Mouse (Mus musculus): ENCODE data around the gene Kl. TPM values are rescaled to one million over a fixed set of nuclear protein-coding genes. Genes with fewer than 3 reads are reported as not detected.

Kl gene
- 0.30 and 0.90 TPM in 2 replicates for polyA plus RNA-seq (2012; rRNA removed)

GRCm38 (mm10) chr5:150952328-150952668, at the start of gene Kl:
Kl (plus strand) TSS chr5:150952607.
- no peak for TF ChIP-seq CTCF (IDR thresholded peaks at IDR 0.05; ENCODE audit: borderline replicate concordance, extremely low read depth, insufficient read depth, insufficient read length)
- no peak for TF ChIP-seq POLR2A (IDR thresholded peaks at IDR 0.05; ENCODE audit: borderline replicate concordance, extremely low read depth, insufficient read depth, insufficient read length, poor library complexity, severe bottlenecking)
- no peak for DNase-seq (ENCODE audit: low read depth)

DNA sequence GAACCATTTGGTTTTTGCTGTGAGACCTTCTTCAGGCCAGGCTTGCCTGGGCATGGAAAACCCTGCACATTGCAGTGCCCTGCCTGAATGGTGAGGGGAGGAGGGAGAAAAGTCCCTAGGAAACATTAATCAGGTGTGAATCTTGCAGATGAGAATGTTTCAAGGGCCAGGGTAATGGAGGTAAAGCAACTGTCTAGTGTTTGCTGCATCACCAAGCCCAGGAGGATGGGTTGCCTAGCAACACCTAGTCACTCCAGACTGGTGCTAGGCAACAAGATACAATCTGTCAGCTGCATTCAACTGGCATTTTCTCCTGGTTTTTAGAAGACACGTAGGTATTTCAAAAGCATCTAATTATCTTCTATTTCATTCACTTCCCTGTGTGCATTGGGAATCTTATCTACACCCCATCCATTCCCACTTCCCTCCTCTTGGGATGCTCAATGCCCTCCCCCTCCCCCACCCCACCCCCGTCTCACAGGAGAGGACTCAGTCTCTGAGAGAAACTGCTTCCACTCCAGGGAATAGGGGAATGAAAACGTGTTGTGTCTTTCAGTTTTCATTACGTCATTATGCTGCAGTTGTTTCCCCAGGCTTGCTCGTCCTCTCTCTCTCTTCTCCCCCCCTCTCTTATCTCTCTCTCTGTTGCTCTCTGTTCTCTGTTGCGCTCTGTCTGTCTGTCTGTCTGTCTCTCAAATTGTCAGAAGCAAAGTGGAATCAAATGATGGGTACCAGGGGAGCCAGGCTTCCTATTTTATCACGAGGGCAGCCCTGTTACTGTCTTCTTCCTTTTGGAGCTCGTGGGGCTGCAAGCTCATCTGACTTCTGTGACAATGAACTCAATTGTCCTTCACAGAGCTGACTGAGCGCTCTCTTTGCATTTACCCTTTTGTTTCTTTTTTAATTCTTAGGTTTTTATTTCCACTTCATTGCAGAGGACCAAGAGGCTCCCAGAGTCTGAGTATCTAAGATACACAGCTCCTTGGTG, 46.1 kb upstream of the Kl start:
- DNase-seq (ENCODE audit: low read depth), result peak; percentile 98
- TF ChIP-seq CTCF (IDR thresholded peaks at IDR 0.05; ENCODE audit: borderline replicate concordance, extremely low read depth, insufficient read depth, insufficient read length) (no peak), POLR2A (IDR thresholded peaks at IDR 0.05; ENCODE audit: borderline replicate concordance, extremely low read depth, insufficient read depth, insufficient read length, poor library complexity, severe bottlenecking) (no peak)

- no peak for TF ChIP-seq CTCF (IDR thresholded peaks at IDR 0.05; ENCODE audit: borderline replicate concordance, extremely low read depth, insufficient read depth, insufficient read length)
- TF ChIP-seq POLR2A (IDR thresholded peaks at IDR 0.05; ENCODE audit: borderline replicate concordance, extremely low read depth, insufficient read depth, insufficient read length, poor library complexity, severe bottlenecking), result no peak
Measured at GRCm38 (mm10) chr5:150912156-150912555, 40.3 kb upstream of the Kl start.

DNA sequence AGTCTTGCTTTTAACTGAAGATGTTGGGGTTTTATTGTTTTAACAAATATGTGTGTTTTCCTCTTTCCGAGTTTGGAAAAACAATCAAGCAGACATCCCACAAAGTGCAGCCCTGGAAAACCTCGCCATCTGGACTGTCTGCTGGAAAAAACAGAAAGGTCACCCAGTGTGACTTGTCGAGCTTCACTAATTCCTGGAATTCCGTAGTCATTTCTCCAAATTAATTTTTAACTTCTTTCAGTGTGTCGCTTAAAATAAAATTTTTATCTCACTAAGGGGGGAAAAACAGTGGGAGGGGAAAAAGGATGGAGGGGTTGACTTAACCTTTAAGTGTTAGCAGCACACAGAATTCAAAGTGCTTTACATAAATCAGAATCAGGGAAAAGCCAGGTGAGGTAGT, 39.8 kb upstream of the Kl start:
- DNase-seq (ENCODE audit: low read depth), result no peak
- TF ChIP-seq CTCF (IDR thresholded peaks at IDR 0.05; ENCODE audit: borderline replicate concordance, extremely low read depth, insufficient read depth, insufficient read length) (no peak), POLR2A (IDR thresholded peaks at IDR 0.05; ENCODE audit: borderline replicate concordance, extremely low read depth, insufficient read depth, insufficient read length, poor library complexity, severe bottlenecking) (no peak)

More at GRCm38 (mm10) chr5:150912156-150912555, 40.3 kb upstream of the Kl start:
- DNase-seq (ENCODE audit: low read depth), result no peak

DNA sequence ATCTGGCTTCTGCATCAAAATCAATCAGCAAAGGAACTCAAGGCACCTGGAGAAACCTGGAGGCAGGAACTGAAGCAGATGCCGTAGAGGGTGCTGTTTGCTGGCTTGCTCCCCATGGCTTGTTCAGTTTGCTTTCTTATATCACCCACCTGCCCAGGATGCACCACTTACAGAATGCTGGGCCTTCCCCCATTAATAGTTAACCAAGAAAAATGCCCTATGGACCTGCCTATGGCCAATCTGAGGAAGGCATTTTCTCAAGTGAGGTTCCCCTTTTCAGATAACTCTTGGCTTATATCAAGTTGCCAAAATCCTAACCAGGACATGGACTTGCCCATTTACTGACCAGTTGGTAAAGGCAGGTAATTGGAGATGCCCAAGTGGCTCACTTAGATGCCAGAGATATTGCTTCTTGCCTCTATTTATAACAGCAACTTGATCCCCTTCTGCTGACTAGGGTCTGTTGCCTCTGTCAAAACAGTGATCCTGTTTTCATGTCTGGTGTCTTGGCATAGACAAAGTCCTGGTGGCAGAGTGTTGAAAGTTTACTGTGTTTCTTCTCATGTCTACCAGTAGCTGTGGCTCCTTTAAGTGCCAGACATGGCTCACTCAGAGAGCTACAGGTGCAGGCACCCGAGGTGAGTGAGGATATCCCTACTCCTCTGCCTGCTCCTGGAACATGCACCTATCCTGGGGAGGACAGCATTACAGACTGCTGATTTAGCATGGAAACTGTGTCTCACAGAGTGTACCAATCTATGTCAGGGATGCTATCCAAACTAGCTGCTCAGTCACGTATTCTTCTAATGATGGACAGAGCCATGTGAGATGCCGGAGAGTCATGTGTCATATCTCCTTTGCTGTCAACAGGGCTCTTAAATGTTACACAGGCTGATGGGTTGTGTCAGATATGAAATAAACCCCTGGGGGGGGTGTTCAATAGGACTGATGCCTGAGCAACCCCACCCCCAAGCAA, 37.0 kb upstream of the Kl start:
- no peak for TF ChIP-seq CTCF (IDR thresholded peaks at IDR 0.05; ENCODE audit: borderline replicate concordance, extremely low read depth, insufficient read depth, insufficient read length)
- no peak for TF ChIP-seq POLR2A (IDR thresholded peaks at IDR 0.05; ENCODE audit: borderline replicate concordance, extremely low read depth, insufficient read depth, insufficient read length, poor library complexity, severe bottlenecking)

GRCm38 (mm10) chr5:150917131-150917858, 35.1 kb upstream of the Kl start:
- TF ChIP-seq CTCF (IDR thresholded peaks at IDR 0.05; ENCODE audit: borderline replicate concordance, extremely low read depth, insufficient read depth, insufficient read length) (no peak), POLR2A (IDR thresholded peaks at IDR 0.05; ENCODE audit: borderline replicate concordance, extremely low read depth, insufficient read depth, insufficient read length, poor library complexity, severe bottlenecking) (no peak)
- DNase-seq (ENCODE audit: low read depth), result peak; percentile 32

More for the DNA sequence above, 37.0 kb upstream of the Kl start:
- no peak for DNase-seq (ENCODE audit: low read depth)

DNA sequence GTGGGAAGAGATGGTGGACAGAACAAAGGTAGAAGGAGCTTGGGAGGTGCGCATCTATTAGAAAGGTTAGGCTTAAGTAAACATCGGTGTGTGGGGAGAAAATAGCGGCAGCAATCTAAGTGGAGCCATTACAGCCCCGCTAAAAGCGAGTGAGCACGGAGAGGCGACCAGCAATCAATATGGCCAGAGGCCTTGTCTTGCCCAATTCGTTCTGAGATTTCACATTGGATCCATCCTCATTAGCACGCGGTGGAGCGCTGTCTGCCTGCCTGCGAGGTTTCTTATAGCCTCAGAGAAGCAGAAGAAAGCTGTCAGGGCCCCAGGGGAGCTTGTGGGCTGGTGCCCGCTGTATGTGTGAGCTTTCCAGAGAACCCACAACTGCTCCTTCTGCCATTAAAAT, 33.8 kb upstream of the Kl start:
- no peak for TF ChIP-seq CTCF (IDR thresholded peaks at IDR 0.05; ENCODE audit: borderline replicate concordance, extremely low read depth, insufficient read depth, insufficient read length)
- no peak for TF ChIP-seq POLR2A (IDR thresholded peaks at IDR 0.05; ENCODE audit: borderline replicate concordance, extremely low read depth, insufficient read depth, insufficient read length, poor library complexity, severe bottlenecking)
- peak; percentile 72 for DNase-seq (ENCODE audit: low read depth)

- TF ChIP-seq POLR2A (IDR thresholded peaks at IDR 0.05; ENCODE audit: borderline replicate concordance, extremely low read depth, insufficient read depth, insufficient read length, poor library complexity, severe bottlenecking) (no peak), CTCF (IDR thresholded peaks at IDR 0.05; ENCODE audit: borderline replicate concordance, extremely low read depth, insufficient read depth, insufficient read length) (no peak)
- DNase-seq (ENCODE audit: low read depth), result peak; percentile 25
Measured at GRCm38 (mm10) chr5:150919269-150919668, 33.1 kb upstream of the Kl start.

DNA sequence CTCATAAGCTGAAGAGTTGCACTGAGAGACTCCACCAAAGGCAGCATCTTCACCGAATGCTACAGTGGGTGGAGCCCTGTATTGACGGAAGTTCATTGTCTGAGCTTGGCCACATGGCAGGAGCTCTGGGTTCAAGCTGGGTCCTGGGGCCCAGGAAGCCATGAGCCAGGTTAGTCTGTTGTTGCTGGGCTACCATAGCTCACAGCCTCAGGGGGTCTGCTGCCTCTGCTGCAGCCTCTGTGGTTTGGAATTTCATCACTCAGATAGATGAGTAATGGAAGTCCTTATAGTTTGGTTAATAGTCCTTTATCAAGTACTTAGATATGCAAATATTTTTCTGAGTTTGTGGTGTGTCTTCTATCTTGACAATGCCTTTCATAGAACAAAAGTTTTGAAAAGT, 32.4 kb upstream of the Kl start:
- no peak for DNase-seq (ENCODE audit: low read depth)
- TF ChIP-seq POLR2A (IDR thresholded peaks at IDR 0.05; ENCODE audit: borderline replicate concordance, extremely low read depth, insufficient read depth, insufficient read length, poor library complexity, severe bottlenecking) (no peak), CTCF (IDR thresholded peaks at IDR 0.05; ENCODE audit: borderline replicate concordance, extremely low read depth, insufficient read depth, insufficient read length) (no peak)

DNA sequence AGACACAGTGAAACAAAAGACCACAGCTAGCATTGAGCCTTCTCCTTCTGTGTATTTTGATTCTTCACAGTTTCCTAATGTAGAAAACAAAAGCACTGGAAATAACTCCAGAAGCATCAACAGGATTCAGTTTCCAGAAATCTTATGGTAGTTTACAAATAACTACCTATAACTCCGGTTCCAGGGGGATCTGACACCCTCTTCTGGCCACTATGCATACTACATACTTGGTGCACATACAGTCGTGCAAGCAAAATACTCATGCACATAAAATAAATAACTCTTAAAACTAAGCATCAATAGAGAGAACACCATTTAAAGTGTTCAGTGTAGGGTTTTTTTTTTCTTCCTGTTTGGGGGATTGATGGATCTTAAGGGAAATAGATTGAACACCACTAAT, 23.0 kb upstream of the Kl start:
- no peak for TF ChIP-seq CTCF (IDR thresholded peaks at IDR 0.05; ENCODE audit: borderline replicate concordance, extremely low read depth, insufficient read depth, insufficient read length)
- TF ChIP-seq POLR2A (IDR thresholded peaks at IDR 0.05; ENCODE audit: borderline replicate concordance, extremely low read depth, insufficient read depth, insufficient read length, poor library complexity, severe bottlenecking), result no peak
- no peak for DNase-seq (ENCODE audit: low read depth)

Measured in brain, embryonic 14.5 days (tissue).